Mouse (Mus musculus) heart, adult 2 months (tissue): ENCODE results near the gene Tbc1d22b. TPM values are rescaled to one million over a fixed set of nuclear protein-coding genes. Genes with fewer than 3 reads are reported as not detected.

Source experiments
- DNase-seq, 2 experiments: peaks; one replicate each; pipeline ENCODE4 v3.0.0; 2021
- H3K27ac ChIP-seq: fragments of 200-600 bp; 2 replicates; pipeline ENCODE4 v1.8.1; 2022
- H3K27me3 ChIP-seq: fragments of 200-500 bp; 2 replicates; pipeline ENCODE4 v1.6.1; 2012; ENCODE audit warnings: mild to moderate bottlenecking, low read length, inconsistent platforms, mixed read lengths; ENCODE audit not compliant: control insufficient read depth, insufficient read depth
- H3K36me3 ChIP-seq: fragments of 200-500 bp; 2 replicates; pipeline ENCODE4 v1.6.1; 2012; ENCODE audit warnings: low read length, inconsistent platforms; ENCODE audit not compliant: control insufficient read depth, insufficient read depth
- H3K4me1 ChIP-seq: fragments of 200-500 bp; 2 replicates; pipeline ENCODE4 v1.6.1; 2011; ENCODE audit warnings: low read length; ENCODE audit not compliant: control insufficient read depth, insufficient read depth
- H3K4me3 ChIP-seq: fragments of 200-600 bp; 2 replicates; pipeline ENCODE4 v1.8.1; 2022
- H3K79me2 ChIP-seq: fragments of 200-500 bp; replicated peaks from 2 replicates; pipeline ENCODE4 v1.6.1; 2012; ENCODE audit warnings: mild to moderate bottlenecking, inconsistent platforms, low read length, moderate library complexity, mixed read lengths; ENCODE audit not compliant: control insufficient read depth, insufficient read depth
- H3K9ac ChIP-seq: fragments of 200-500 bp; 2 replicates; pipeline ENCODE4 v1.6.1; 2012; ENCODE audit warnings: low read depth, mild to moderate bottlenecking, control low read depth, inconsistent platforms, low read length, mixed read lengths
- CTCF ChIP-seq: fragments of 200-600 bp; IDR thresholded peaks from 2 replicates; pipeline ENCODE4 v1.8.1; 2022; ENCODE audit warnings: antibody characterized with exemption, mild to moderate bottlenecking, moderate library complexity
- EP300 ChIP-seq: fragments of 200-500 bp; IDR thresholded peaks from 2 replicates; pipeline ENCODE4 v1.6.1; 2011; ENCODE audit warnings: low read depth, low read length, control low read depth; ENCODE audit not compliant: insufficient read depth
- POLR2A ChIP-seq: fragments of 200-500 bp; IDR thresholded peaks from 2 replicates; pipeline ENCODE4 v1.6.1; 2011; ENCODE audit warnings: mild to moderate bottlenecking, low read depth, low read length, control low read depth; ENCODE audit not compliant: insufficient read depth
- WGBS: fragments of 180-500 bp; shearing (Covaris S2); methylation state at CpG from one replicate; pipeline ENCODE4 v1.1.7; 2018; 5-methylcytosine and 5-hydroxymethylcytosine counted together
- intact Hi-C: fragments of 180-260 bp; cut with DNase I; formaldehyde crosslinking; loops from one replicate; pipeline ENCODE4 v1.15.1; 2025
- microRNA-seq, 2 experiments: library from miRNA; unstranded; fragments of <30 nt; microRNA quantifications; one replicate each; pipeline ENCODE4 v1.2.0; 2021
- polyA plus RNA-seq: library from polyadenylated mRNA; depleted of rRNA; stranded (reverse); fragments of >200 nt; gene quantifications from 2 replicates; pipeline ENCODE4 v1.2.3, GENCODE M21; 2012; rRNA removed
- total RNA-seq, 2 experiments: library from RNA; stranded (reverse); gene quantifications; 2 replicates each; pipeline ENCODE4 v1.2.3; 2021

Tbc1d22b gene
- total and polyA plus RNA-seq, 3 experiments: 12.8 to 15.3 (median 13.8) TPM

GRCm38 (mm10) chr17:29637377-29637776, 87.8 kb downstream of the Tbc1d22b start:
- no peak for TF ChIP-seq POLR2A
- TF ChIP-seq CTCF: no peak
- TF ChIP-seq EP300: no peak
- 46% methylated on average over 4 of the region's 4 CpGs for WGBS
- Histone ChIP-seq H3K4me3 (no peak overlapping the region), H3K9ac (no peak overlapping the region), H3K79me2 (no peaks in the 10 kb centered on the region), H3K36me3 (no peaks in the 10 kb centered on the region), H3K27ac (no peak overlapping the region), H3K4me1 (peaks cover 5% of the 10 kb centered on the region), H3K27me3 (no peaks in the 10 kb centered on the region)
- DNase-seq: peak in 1 of 2 experiments; percentile 50
- intact Hi-C loops: loop anchor here (2.0 kb wide), 1 partner anchor 245 kb away; no protein-coding TSS in a partner anchor

- H3K36me3 ChIP-seq: no peaks in the 10 kb centered on the region
- TF ChIP-seq CTCF (no peak), POLR2A (no peak), EP300 (no peak)
- H3K9ac ChIP-seq: no peak overlapping the region
- no peaks in the 10 kb centered on the region for H3K27me3 ChIP-seq
- DNase-seq: peak in 1 of 2 experiments; percentile 40
- no peak overlapping the region for H3K27ac ChIP-seq
- H3K79me2 ChIP-seq: no peaks in the 10 kb centered on the region
- WGBS: 35% methylated on average over 8 of the region's 8 CpGs
- peaks cover 5% of the 10 kb centered on the region for H3K4me1 ChIP-seq
- no peak overlapping the region for H3K4me3 ChIP-seq
- intact Hi-C loops: loop anchor here (2.0 kb wide), 1 partner anchor 245 kb away; no protein-coding TSS in a partner anchor
Observed at GRCm38 (mm10) chr17:29637895-29638294, 88.3 kb downstream of the Tbc1d22b start.

- TF ChIP-seq POLR2A (no peak), CTCF (no peak), EP300 (no peak)
- Histone ChIP-seq H3K36me3 (no peaks in the 10 kb centered on the region), H3K27ac (no peak overlapping the region), H3K9ac (no peak overlapping the region), H3K27me3 (no peaks in the 10 kb centered on the region), H3K79me2 (no peaks in the 10 kb centered on the region), H3K4me1 (peaks cover 5% of the 10 kb centered on the region), H3K4me3 (no peak overlapping the region)
- 87% methylated on average over 11 of the region's 11 CpGs for WGBS
- intact Hi-C loops: no loop called here
- DNase-seq: no peak
Observed at GRCm38 (mm10) chr17:29640971-29641370, 91.4 kb downstream of the Tbc1d22b start.

- Histone ChIP-seq H3K4me3 (no peak overlapping the region), H3K36me3 (no peaks in the 10 kb centered on the region)
Observed at GRCm38 (mm10) chr17:29642219-29642618, 92.6 kb downstream of the Tbc1d22b start.

More at GRCm38 (mm10) chr17:29642219-29642618, 92.6 kb downstream of the Tbc1d22b start:
- no peak overlapping the region for H3K9ac ChIP-seq
- DNase-seq: no peak
- intact Hi-C loops: no loop called here
- H3K4me1 ChIP-seq: peaks cover 2% of the 10 kb centered on the region
- 84% methylated on average over 3 of the region's 3 CpGs for WGBS
- H3K27ac ChIP-seq: no peak overlapping the region
- TF ChIP-seq CTCF: no peak
- TF ChIP-seq POLR2A: no peak
- TF ChIP-seq EP300: no peak
- H3K27me3 ChIP-seq: no peaks in the 10 kb centered on the region
- no peaks in the 10 kb centered on the region for H3K79me2 ChIP-seq

Small RNA genes lying within 50 kb of the gene (microRNA-seq; reads per million reads assigned to microRNA genes)
- gene Mir7667: 0 to 0.39 reads per million in 2 experiments

Other genes with a start within 250 kb of the Tbc1d22b start
- 10 to 100 TPM; 24.1 to 40.7 TPM for gene Pi16, start 232.1 kb upstream of the Tbc1d22b start, total RNA-seq
- gene Pi16, start 232.1 kb upstream of the Tbc1d22b start, polyA plus RNA-seq: 63.1 and 73.5 TPM in 2 replicates
- gene Mtch1, start 201.9 kb upstream of the Tbc1d22b start, total RNA-seq: 100 to 1,000 TPM; 186 to 203 TPM
- gene Mtch1, start 201.9 kb upstream of the Tbc1d22b start, polyA plus RNA-seq: 234 and 293 TPM in 2 replicates
- gene Fgd2, start 188.9 kb upstream of the Tbc1d22b start, total RNA-seq: 1 to 10 TPM; 1.9 to 2.4 TPM
- 5.9 and 9.2 TPM in 2 replicates for gene Fgd2, start 188.9 kb upstream of the Tbc1d22b start, polyA plus RNA-seq
- 10 to 100 TPM; 17.2 to 20.5 TPM for gene Pim1, start 59.0 kb upstream of the Tbc1d22b start, total RNA-seq
- gene Pim1, start 59.0 kb upstream of the Tbc1d22b start, polyA plus RNA-seq: 24.6 and 27.9 TPM in 2 replicates
- gene Gm17657, start 147 bp upstream of the Tbc1d22b start, total RNA-seq: not detected
- gene Gm17657, start 147 bp upstream of the Tbc1d22b start, polyA plus RNA-seq: not detected in 2 replicates
- gene Tmem217, start 2.6 kb downstream of the Tbc1d22b start, total RNA-seq: not detected
- 0.47 TPM in 1 of 2 replicates, not detected in the other for gene Tmem217, start 2.6 kb downstream of the Tbc1d22b start, polyA plus RNA-seq
- gene Rnf8, start 65.0 kb downstream of the Tbc1d22b start, total RNA-seq: 10 to 100 TPM; 15.6 to 18.1 TPM
- gene Rnf8, start 65.0 kb downstream of the Tbc1d22b start, polyA plus RNA-seq: 17.6 and 19.2 TPM in 2 replicates
- gene Gm28043, start 65.1 kb downstream of the Tbc1d22b start, total RNA-seq: 1 to 10 TPM; 1.0 to 1.1 TPM
- 0.39 and 0.91 TPM in 2 replicates for gene Gm28043, start 65.1 kb downstream of the Tbc1d22b start, polyA plus RNA-seq
- 10 to 100 TPM; 51.6 to 65.4 TPM for gene Cmtr1, start 110.8 kb downstream of the Tbc1d22b start, total RNA-seq
- 24.0 and 42.2 TPM in 2 replicates for gene Cmtr1, start 110.8 kb downstream of the Tbc1d22b start, polyA plus RNA-seq
- gene Ccdc167, start 167.3 kb downstream of the Tbc1d22b start, total RNA-seq: 10 to 100 TPM; 11.4 to 11.8 TPM
- gene Ccdc167, start 167.3 kb downstream of the Tbc1d22b start, polyA plus RNA-seq: 6.9 and 11.1 TPM in 2 replicates